22 mouse cellular contexts compared by ENCODE assay signal in genomic region chr9:100987850-100988249, GRCm38 (mm10).
"Had no signal": no experiment of that assay in that cellular context is flagged by ENCODE, and none has a peak within 500 bp of the region (broad histone marks: within the 10 kb centered on the region; RNA-seq: fewer than 3 reads in every experiment).

No protein-coding gene starts in this region.

- ATAC-seq: intestine, embryonic 15.5 days had no signal

- H3K27me3 ChIP-seq: intestine, embryonic 15.5 days; kidney, embryonic 15.5 days; lung, embryonic 15.5 days; neural tube, embryonic 12.5 days; neural tube, embryonic 15.5 days; stomach, embryonic 15.5 days had no signal

- H3K9ac ChIP-seq: intestine, embryonic 15.5 days; kidney, embryonic 15.5 days; lung, embryonic 15.5 days; neural tube, embryonic 12.5 days; neural tube, embryonic 15.5 days; stomach, embryonic 15.5 days had no signal

- H3K4me1 ChIP-seq: intestine, embryonic 15.5 days; kidney, embryonic 15.5 days; lung, embryonic 15.5 days; neural tube, embryonic 12.5 days; neural tube, embryonic 15.5 days; stomach, embryonic 15.5 days had no signal

- H3K4me2 ChIP-seq: intestine, embryonic 15.5 days; kidney, embryonic 15.5 days; lung, embryonic 15.5 days; midbrain, embryonic 11.5 days; neural tube, embryonic 12.5 days; neural tube, embryonic 15.5 days; stomach, embryonic 15.5 days had no signal

- H3K4me3 ChIP-seq: intestine, embryonic 15.5 days; kidney, embryonic 15.5 days; left cerebral cortex, adult 2 months; lung, embryonic 15.5 days; neural tube, embryonic 12.5 days; neural tube, embryonic 15.5 days; stomach, embryonic 15.5 days had no signal

- H3K27ac ChIP-seq: intestine, embryonic 15.5 days; kidney, embryonic 15.5 days; left cerebral cortex, adult 2 months; lung, embryonic 15.5 days; neural tube, embryonic 12.5 days; neural tube, embryonic 15.5 days; stomach, embryonic 15.5 days had no signal

- DNase-seq: kidney, adult 11 months; kidney, adult 8-10 months; kidney, postnatal 10 days; kidney, postnatal 36 days; layer of hippocampus, postnatal 36 days; lung, adult 18-20 months; lung, postnatal 10 days; lung, postnatal 36 days; midbrain, embryonic 14.5 days; right cerebral cortex, adult 18-20 months; right cerebral cortex, postnatal 14 days; right cerebral cortex, postnatal 4 days; spleen, adult 18-20 months; thymus, postnatal 25 days had no signal

- H3K9me3 ChIP-seq: intestine, embryonic 15.5 days; kidney, embryonic 15.5 days; lung, embryonic 15.5 days; neural tube, embryonic 15.5 days; stomach, embryonic 15.5 days had no signal
